Mouse (Mus musculus): ENCODE measurements around the gene Ppm1d.

DNA sequence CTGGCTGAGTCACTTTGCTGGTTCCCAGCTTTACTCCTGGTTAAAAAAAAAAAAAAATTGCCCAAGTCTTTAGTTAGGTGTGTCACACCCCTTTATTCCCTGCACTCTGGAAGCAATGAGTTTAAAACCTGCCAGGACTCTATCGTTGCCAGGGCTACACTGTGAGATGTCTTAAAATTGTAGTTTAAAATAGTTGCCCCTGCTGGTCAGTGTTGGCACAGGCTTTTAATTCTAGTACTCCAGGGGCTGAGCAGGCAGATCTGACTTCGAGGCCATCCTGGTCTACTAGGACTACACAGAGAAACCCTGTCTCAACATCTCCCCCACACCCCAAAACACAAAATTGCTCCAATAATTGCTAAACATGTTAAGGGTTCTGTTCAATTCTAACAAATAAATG lies 2.2 kb upstream of the Ppm1d start:
- TF ChIP-seq NRF1 (IDR thresholded peaks at IDR 0.05; ENCODE audit: low read depth, low read length) (no peak), POLR2A (IDR thresholded peaks at IDR 0.05; ENCODE audit: low read depth, low read length) (no peak), EP300 (IDR thresholded peaks at IDR 0.05; ENCODE audit: low read length) (no peak), MYC (IDR thresholded peaks at IDR 0.05; ENCODE audit: low read depth, low read length) (no peak), CTCF (conservative IDR thresholded peaks at IDR 0.05 in 1 of 2, IDR thresholded peaks at IDR 0.05 in 1 of 2; ENCODE audit: low read depth in 2 of 2, low read length in 2 of 2) (peak; percentile 19 to 40; a peak in 3 of 4 replicates), ETS1 (conservative IDR thresholded peaks at IDR 0.05; ENCODE audit: low read depth, low read length) (no peak), JUN (IDR thresholded peaks at IDR 0.05; ENCODE audit: insufficient read depth, low read depth, low read length) (no peak), USF1 (IDR thresholded peaks at IDR 0.05; ENCODE audit: low read depth, low read length) (no peak), MAX (IDR thresholded peaks at IDR 0.05; ENCODE audit: low read length) (no peak), SIN3A (IDR thresholded peaks at IDR 0.05; ENCODE audit: low read length) (no peak), ZNF384 (IDR thresholded peaks at IDR 0.05; ENCODE audit: low read depth, low read length) (no peak), ELF1 (IDR thresholded peaks at IDR 0.05; ENCODE audit: low read depth, low read length) (no peak), E2F4 (IDR thresholded peaks at IDR 0.05; ENCODE audit: insufficient replicate concordance, low read depth, low read length) (no peak), ZC3H11A (IDR thresholded peaks at IDR 0.05; ENCODE audit: low read depth, low read length) (no peak)
